Mouse (Mus musculus) fibroblast of lung, adult 2 months (primary cell): ENCODE results near the gene A730071L15Rik.

Experiments
- DNase-seq: peaks from one replicate; pipeline ENCODE4 v3.0.0-alpha.2; 2011; ENCODE audit warnings: low read depth

The A730071L15Rik gene

GRCm38 (mm10) chr11:6183246-6183645 is 16.6 kb upstream of the A730071L15Rik start:
- DNase-seq, result no peak

GRCm38 (mm10) chr11:6184202-6184935 is 15.5 kb upstream of the A730071L15Rik start:
- DNase-seq, result peak; percentile 39

- DNase-seq, result no peak
Observed at GRCm38 (mm10) chr11:6187399-6187798, 12.4 kb upstream of the A730071L15Rik start.

- peak; percentile 90 for DNase-seq
Observed at GRCm38 (mm10) chr11:6187878-6188277, 12.0 kb upstream of the A730071L15Rik start.

DNA sequence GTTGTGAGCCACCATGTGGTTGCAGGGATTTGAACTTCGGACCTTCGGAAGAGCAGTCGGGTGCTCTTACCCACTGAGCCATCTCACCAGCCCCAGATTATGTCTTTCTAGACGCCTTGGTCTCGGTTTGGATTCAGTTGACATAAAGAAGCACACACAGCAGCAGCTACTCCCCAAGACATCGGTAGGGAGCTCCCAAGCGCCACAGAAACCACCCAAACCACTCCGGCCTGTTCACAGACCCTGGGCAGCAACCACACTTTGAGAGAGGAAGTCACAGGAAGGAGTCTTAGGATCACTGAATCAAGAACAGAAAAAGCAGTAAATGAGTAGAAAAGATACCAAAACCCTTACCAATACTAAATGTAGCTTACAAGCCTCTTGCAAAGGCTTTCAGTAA is 3.0 kb upstream of the A730071L15Rik start:
- no peak for DNase-seq

DNA sequence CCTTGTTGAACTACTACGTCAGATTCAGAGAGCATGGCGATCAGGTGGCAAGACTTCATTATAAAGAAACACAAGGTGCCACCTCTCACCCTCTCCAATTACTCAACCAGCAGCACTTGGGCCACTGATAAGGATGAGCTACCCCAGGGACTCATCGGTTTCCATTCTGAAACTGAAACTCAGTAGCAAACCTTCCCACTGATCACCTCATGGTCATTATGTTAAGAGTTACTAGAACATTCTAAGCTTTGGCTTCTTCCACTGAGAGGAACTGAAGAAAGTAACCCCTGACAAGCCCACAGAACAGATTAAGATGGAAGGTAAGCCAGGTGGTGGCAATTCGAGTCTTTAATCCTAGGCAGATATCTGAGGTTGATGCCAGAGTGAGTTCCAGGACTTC is 1.4 kb upstream of the A730071L15Rik start:
- no peak for DNase-seq

- peak; percentile 71 for DNase-seq
Observed at GRCm38 (mm10) chr11:6200087-6200569, 299 bp downstream of the A730071L15Rik start, which contains the start of gene Nudcd3. Nudcd3 (minus strand) TSS chr11:6200415.

GRCm38 (mm10) chr11:6200570-6200969 is 741 bp downstream of the A730071L15Rik start:
- no peak for DNase-seq

- no peak for DNase-seq
Observed at GRCm38 (mm10) chr11:6207090-6207489, 7.3 kb downstream of the A730071L15Rik start.

DNA sequence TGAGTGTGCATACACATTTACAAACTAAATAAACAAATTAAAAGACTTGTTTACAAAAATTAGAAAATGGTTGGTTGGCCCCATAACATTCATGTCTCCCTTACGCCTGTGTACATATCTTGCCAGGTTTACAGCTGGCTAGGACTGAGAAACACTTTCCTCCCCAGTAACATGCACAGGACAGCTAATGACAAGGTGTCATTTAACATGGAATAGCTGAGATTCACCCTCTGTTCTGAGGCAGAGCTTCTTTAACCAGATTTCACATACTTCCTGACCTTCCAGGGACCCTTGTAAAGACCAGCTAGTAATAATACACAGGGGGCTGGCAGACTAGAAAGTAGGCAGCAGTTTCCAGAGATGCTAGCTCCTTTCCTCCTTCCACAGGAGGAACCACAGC is 8.3 kb downstream of the A730071L15Rik start:
- DNase-seq, result no peak

- no peak for DNase-seq
Observed at GRCm38 (mm10) chr11:6216834-6217233, 17.0 kb downstream of the A730071L15Rik start.

GRCm38 (mm10) chr11:6218189-6218896 is 18.5 kb downstream of the A730071L15Rik start:
- DNase-seq, result no peak

GRCm38 (mm10) chr11:6219967-6220366 is 20.1 kb downstream of the A730071L15Rik start:
- no peak for DNase-seq

DNA sequence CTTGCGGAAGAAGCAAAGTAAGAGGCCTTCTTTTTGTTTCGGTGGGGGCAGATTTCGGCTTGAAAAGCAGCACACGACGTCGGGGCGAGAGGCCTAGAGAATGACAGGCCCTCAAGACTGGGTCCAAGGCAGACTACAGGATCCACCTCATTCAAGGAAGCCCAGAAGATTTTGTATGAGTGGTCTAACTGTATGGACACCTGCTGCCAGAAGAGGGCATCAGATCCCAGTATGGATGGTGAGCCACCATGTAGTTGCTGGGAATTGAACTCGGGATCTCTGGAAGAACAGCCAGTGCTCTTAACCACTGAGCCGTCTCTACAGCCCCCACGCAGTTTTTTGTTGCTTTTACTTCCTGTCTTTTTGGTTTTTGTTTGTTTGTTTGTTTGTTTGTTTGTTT is 22.4 kb downstream of the A730071L15Rik start:
- no peak for DNase-seq

DNA sequence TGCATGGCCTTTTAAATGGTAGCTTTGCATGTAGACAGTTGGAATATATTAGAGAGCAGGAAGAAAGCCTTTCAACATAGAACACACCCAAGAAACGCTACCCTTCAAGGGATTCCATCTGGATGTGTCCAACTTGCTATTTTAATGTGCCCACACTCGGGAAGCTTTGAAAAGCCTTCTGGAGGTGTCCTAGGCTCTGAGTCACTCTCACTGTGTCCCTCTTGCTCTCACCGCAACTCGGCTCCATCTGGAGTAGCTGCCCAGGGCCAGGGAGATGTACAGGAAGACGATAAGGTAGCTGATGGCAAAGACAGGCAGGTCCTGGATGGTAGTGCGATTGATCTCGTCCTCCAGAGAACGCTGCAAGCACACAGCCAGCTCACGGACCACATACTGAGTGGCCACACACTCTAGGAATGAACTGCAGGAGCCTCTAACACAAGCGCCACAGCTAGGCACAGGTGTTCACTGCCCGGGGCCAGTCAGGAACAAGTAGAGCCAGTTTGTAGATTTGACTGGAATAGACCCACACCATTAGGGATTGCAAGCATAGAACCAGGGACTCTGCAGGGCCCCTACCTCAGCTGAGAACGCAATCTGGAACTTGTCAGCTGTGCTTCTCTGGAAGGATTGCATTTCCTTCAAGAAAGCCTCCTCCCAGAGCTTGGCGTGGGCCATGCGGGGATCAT is 24.9 kb downstream of the A730071L15Rik start:
- DNase-seq, result no peak

GRCm38 (mm10) chr11:6230012-6230411 is 30.2 kb downstream of the A730071L15Rik start, which contains the start of gene Npc1l1:
Npc1l1 (minus strand) TSS chr11:6230143.
- DNase-seq, result no peak

DNA sequence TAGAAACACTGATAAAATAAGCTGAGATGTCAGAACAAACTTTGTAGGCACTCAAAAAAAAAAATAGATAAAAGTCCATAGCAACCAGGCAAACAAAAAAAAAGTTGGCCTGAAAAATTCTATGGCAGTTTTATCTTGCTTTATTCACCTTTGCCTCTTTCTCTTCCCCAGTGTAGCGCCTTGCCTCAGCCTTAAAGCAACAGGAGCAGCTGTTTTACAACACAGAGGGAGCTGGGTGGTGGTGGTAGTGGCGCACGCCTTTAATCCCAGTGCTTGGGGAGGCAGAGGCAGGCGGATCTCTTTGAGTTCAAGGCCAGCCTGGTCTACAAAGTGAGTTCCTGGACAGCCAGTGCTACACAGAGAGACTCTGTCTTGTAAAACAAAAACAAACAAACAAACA is 33.2 kb downstream of the A730071L15Rik start:
- DNase-seq, result no peak

GRCm38 (mm10) chr11:6244707-6245106 is 44.9 kb downstream of the A730071L15Rik start:
- DNase-seq, result no peak
